Mouse (Mus musculus) layer of hippocampus, adult 6 months (tissue): ENCODE data around the gene Pwwp2b. TPM values are rescaled to one million over a fixed set of nuclear protein-coding genes. Genes with fewer than 3 reads are reported as not detected.

Experiments used
- long read RNA-seq, 2 experiments: library from polyadenylated mRNA; unstranded; transcript quantifications; one replicate each; pipeline ENCODE4 v2.0.0; 2019 to 2020
- polyA plus RNA-seq: library from polyadenylated mRNA; unstranded; fragments of <200 nt; fragmentation: Nextera tagmentation; gene quantifications from 2 replicates; pipeline ENCODE4 v1.2.3, GENCODE M21; 2021

Gene Pwwp2b
- polyA plus RNA-seq: 7.6 and 10.4 TPM in 2 replicates
- long read RNA-seq, experiment 1, full-length matches to known transcripts: 13 of 22 reads
- long read RNA-seq, experiment 1, partial matches to known transcripts: 9 of 22 reads
- long read RNA-seq, experiment 1, other reads (novel, unspliced or antisense): 0 of 22 reads
- long read RNA-seq, experiment 2, full-length matches to known transcripts: 139 of 146 reads
- long read RNA-seq, experiment 2, partial matches to known transcripts: 5 of 146 reads
- long read RNA-seq, experiment 2, other reads (novel, unspliced or antisense): 2 of 146 reads

GRCm38 (mm10) chr7:139247881-139248614 is at the start of gene Pwwp2b:
TSS of gene Pwwp2b (plus strand) at chr7:139248482.

GRCm38 (mm10) chr7:139212754-139213745 is 35.2 kb upstream of the Pwwp2b start, which contains the start of the genes Lrrc27 and Stk32c:
TSS of gene Lrrc27 (plus strand) at chr7:139212988.
TSS of gene Stk32c (minus strand) at chr7:139213307.

Other genes starting within 250 kb of the Pwwp2b start
- 8.6 and 13.6 TPM in 2 replicates for gene Dpysl4, start 162.5 kb upstream of the Pwwp2b start, polyA plus RNA-seq
- 4.4 and 5.3 TPM in 2 replicates for gene Lrrc27, start 35.5 kb upstream of the Pwwp2b start, polyA plus RNA-seq
- 2.2 and 3.3 TPM in 2 replicates for gene Stk32c, start 35.2 kb upstream of the Pwwp2b start, polyA plus RNA-seq
- 3.9 and 5.3 TPM in 2 replicates for gene Inpp5a, start 140.6 kb downstream of the Pwwp2b start, polyA plus RNA-seq